Mouse (Mus musculus) midbrain, postnatal 0 days (tissue): ENCODE measurements at regions not wholly inside any gene's neighbourhood (a gene's known extent, or its start where the extent isn't known, plus 50 kb on each side); places are given as distances from the start of the nearest gene placed in this dataset.

Experiments
- ATAC-seq: fragments of 200-750 bp; cut with Nextera tagmentation; 2 replicates; pipeline ENCODE4 v1.8.0; 2017; ENCODE audit warnings: moderate number of reproducible peaks, mild to moderate bottlenecking, moderate TSS enrichment, moderate library complexity; ENCODE audit not compliant: low FRiP score
- DNase-seq: peaks from one replicate; pipeline ENCODE4 v3.0.0-alpha.2; 2015; ENCODE audit warnings: low spot score
- H3K27ac ChIP-seq: fragments of 300-500 bp; sonication (generic); 2 replicates; pipeline ENCODE4 v1.5.1; 2014; ENCODE audit warnings: low read depth, mild to moderate bottlenecking, low read length, mixed read lengths
- H3K27me3 ChIP-seq: fragments of 300-500 bp; sonication (generic); 2 replicates; pipeline ENCODE4 v1.6.1; 2014; ENCODE audit warnings: low read length, control low read depth, mixed read lengths; ENCODE audit not compliant: insufficient read depth
- H3K36me3 ChIP-seq: fragments of 300-500 bp; sonication (generic); 2 replicates; pipeline ENCODE4 v1.6.1; 2014; ENCODE audit warnings: low read length, control low read depth, mixed read lengths; ENCODE audit not compliant: insufficient read depth
- H3K4me1 ChIP-seq: fragments of 300-500 bp; sonication (generic); 2 replicates; pipeline ENCODE4 v1.6.1; 2014; ENCODE audit warnings: mild to moderate bottlenecking, control low read depth, antibody characterized with exemption, low read length, mixed read lengths; ENCODE audit not compliant: insufficient read depth
- H3K4me2 ChIP-seq: fragments of 300-500 bp; sonication (generic); 2 replicates; pipeline ENCODE4 v1.6.1; 2014; ENCODE audit warnings: low read depth, mild to moderate bottlenecking, low read length, mixed read lengths; ENCODE audit not compliant: poor library complexity, severe bottlenecking
- H3K4me3 ChIP-seq: fragments of 300-500 bp; sonication (generic); 2 replicates; pipeline ENCODE4 v1.5.1; 2014; ENCODE audit warnings: low read depth, mild to moderate bottlenecking, low read length, moderate library complexity
- H3K9ac ChIP-seq: fragments of 300-500 bp; sonication (generic); replicated peaks from 2 replicates; pipeline ENCODE4 v1.6.1; 2014; ENCODE audit warnings: mild to moderate bottlenecking, low read length, moderate library complexity, mixed read lengths; ENCODE audit not compliant: poor library complexity, severe bottlenecking
- H3K9me3 ChIP-seq: fragments of 300-500 bp; sonication (generic); 2 replicates; pipeline ENCODE4 v1.6.1; 2016; ENCODE audit warnings: low read length, control low read depth
- CTCF ChIP-seq: IDR thresholded peaks from 2 replicates; pipeline ENCODE4 v1.5.1; 2016; ENCODE audit warnings: antibody characterized with exemption, mild to moderate bottlenecking
- WGBS: fragments of 180-500 bp; shearing (Covaris S2); extraction: QIAGEN DNeasy Blood & Tissue Kit; methylation state at CpG from one replicate; pipeline ENCODE4 v1.1.7; 2014; 5-methylcytosine and 5-hydroxymethylcytosine counted together

DNA sequence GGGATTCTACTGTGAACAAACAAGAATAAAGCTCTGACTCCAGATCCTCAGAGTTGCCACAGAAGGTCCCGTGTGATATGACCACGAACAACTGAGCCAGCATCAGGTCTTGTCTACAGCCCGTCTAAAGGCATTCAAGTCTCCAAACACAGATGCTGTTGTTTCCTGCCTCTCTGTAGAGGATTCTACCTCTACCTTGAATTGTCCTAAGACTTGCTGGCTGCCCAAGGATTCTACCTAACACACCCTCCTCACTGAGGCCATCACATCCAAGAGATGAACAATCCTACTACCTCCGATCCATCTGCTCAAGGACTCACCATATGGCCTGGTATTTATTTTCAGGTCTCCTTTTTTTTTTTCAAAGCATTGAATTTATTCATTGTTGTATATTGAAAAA lies 237.1 kb downstream of the Rwdd3 start:
- no peak for DNase-seq
- no peak overlapping the region for H3K4me2 ChIP-seq
- no peaks in the 10 kb centered on the region for H3K4me1 ChIP-seq
- ATAC-seq: no peak
- WGBS: 97% methylated on average over 4 of the region's 4 CpGs
- H3K36me3 ChIP-seq: no peaks in the 10 kb centered on the region
- TF ChIP-seq CTCF: no peak
- H3K9me3 ChIP-seq: no peaks in the 10 kb centered on the region
- H3K27ac ChIP-seq: no peak overlapping the region
- H3K27me3 ChIP-seq: no peaks in the 10 kb centered on the region
- no peak overlapping the region for H3K4me3 ChIP-seq
- H3K9ac ChIP-seq: no peak overlapping the region

GRCm38 (mm10) chr3:120920351-120920750 lies 251.1 kb downstream of the Rwdd3 start:
- ATAC-seq (no peak), DNase-seq (no peak)
- Histone ChIP-seq H3K27ac (no peak overlapping the region), H3K36me3 (no peaks in the 10 kb centered on the region), H3K9ac (no peak overlapping the region), H3K27me3 (no peaks in the 10 kb centered on the region), H3K4me3 (no peak overlapping the region), H3K9me3 (no peaks in the 10 kb centered on the region), H3K4me1 (no peaks in the 10 kb centered on the region), H3K4me2 (no peak overlapping the region)
- WGBS: 86% methylated on average over 2 of the region's 2 CpGs
- no peak for TF ChIP-seq CTCF

- H3K4me1 ChIP-seq: no peaks in the 10 kb centered on the region
- H3K36me3 ChIP-seq: no peaks in the 10 kb centered on the region
- H3K9me3 ChIP-seq: no peaks in the 10 kb centered on the region
- H3K27ac ChIP-seq: no peak overlapping the region
- WGBS: 72% methylated on average over 5 of the region's 5 CpGs
- DNase-seq: peak; percentile 60
- H3K9ac ChIP-seq: no peak overlapping the region
- TF ChIP-seq CTCF: no peak
- H3K27me3 ChIP-seq: no peaks in the 10 kb centered on the region
- no peak for ATAC-seq
- no peak overlapping the region for H3K4me2 ChIP-seq
- H3K4me3 ChIP-seq: no peak overlapping the region
Observed at GRCm38 (mm10) chr3:120898931-120899330, 272.6 kb downstream of the Rwdd3 start.

- no peak for ATAC-seq
- no peak overlapping the region for H3K4me2 ChIP-seq
- H3K36me3 ChIP-seq: no peaks in the 10 kb centered on the region
- 81% methylated on average over 9 of the region's 9 CpGs for WGBS
- DNase-seq: peak; percentile 56
- no peak for TF ChIP-seq CTCF
- H3K27me3 ChIP-seq: no peaks in the 10 kb centered on the region
- no peak overlapping the region for H3K27ac ChIP-seq
- H3K4me3 ChIP-seq: no peak overlapping the region
- H3K9me3 ChIP-seq: no peaks in the 10 kb centered on the region
- H3K4me1 ChIP-seq: no peaks in the 10 kb centered on the region
- no peak overlapping the region for H3K9ac ChIP-seq
Observed at GRCm38 (mm10) chr3:120898258-120898657, 273.2 kb downstream of the Rwdd3 start.

GRCm38 (mm10) chr3:120897758-120898157 lies 273.7 kb downstream of the Rwdd3 start:
- H3K27ac ChIP-seq: no peak overlapping the region
- no peaks in the 10 kb centered on the region for H3K36me3 ChIP-seq
- DNase-seq (no peak), ATAC-seq (no peak)
- H3K4me2 ChIP-seq: no peak overlapping the region
- no peaks in the 10 kb centered on the region for H3K4me1 ChIP-seq
- 93% methylated on average over 9 of the region's 9 CpGs for WGBS
- TF ChIP-seq CTCF: no peak
- no peaks in the 10 kb centered on the region for H3K27me3 ChIP-seq
- H3K9ac ChIP-seq: no peak overlapping the region
- no peaks in the 10 kb centered on the region for H3K9me3 ChIP-seq
- no peak overlapping the region for H3K4me3 ChIP-seq

DNA sequence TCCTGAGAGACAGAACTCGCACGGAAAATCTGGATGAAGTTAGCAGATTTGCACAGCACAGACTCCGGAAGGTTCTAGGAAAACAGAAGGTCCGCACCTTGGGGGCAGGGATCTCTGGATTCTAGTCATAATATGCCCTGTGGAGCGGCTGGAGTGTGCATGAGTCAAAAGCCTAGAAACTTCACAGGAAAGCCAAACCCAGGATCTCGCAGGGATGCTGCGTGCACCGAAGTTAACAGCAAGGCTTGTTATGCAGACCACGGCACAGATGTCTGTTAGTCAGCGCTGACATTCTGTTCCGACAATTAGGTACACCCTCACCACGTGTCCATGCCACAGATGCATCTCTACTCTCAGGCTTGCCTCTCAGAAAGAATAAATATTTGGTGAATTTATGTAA lies 274.3 kb downstream of the Rwdd3 start:
- ATAC-seq (no peak), DNase-seq (no peak)
- H3K27me3 ChIP-seq: no peaks in the 10 kb centered on the region
- H3K4me1 ChIP-seq: no peaks in the 10 kb centered on the region
- no peaks in the 10 kb centered on the region for H3K9me3 ChIP-seq
- 86% methylated on average over 12 of the region's 12 CpGs for WGBS
- H3K36me3 ChIP-seq: no peaks in the 10 kb centered on the region
- TF ChIP-seq CTCF: no peak
- H3K4me3 ChIP-seq: no peak overlapping the region
- H3K9ac ChIP-seq: no peak overlapping the region
- no peak overlapping the region for H3K4me2 ChIP-seq
- H3K27ac ChIP-seq: no peak overlapping the region
